ENCODE assay signal across 15 mouse cellular contexts in genomic region chr5:140171710-140172109, GRCm38 (mm10).
"Had no signal": no experiment of that assay in that cellular context is flagged by ENCODE, and none has a peak within 500 bp of the region (broad histone marks: within the 10 kb centered on the region; RNA-seq: fewer than 3 reads in every experiment).

No protein-coding gene starts in this region.

- H3K9ac ChIP-seq: neural tube, embryonic 15.5 days; stomach, embryonic 15.5 days had no signal

- H3K4me2 ChIP-seq: neural tube, embryonic 15.5 days; stomach, embryonic 15.5 days had no signal

- H3K4me1 ChIP-seq: stomach, embryonic 15.5 days had no signal

- H3K4me3 ChIP-seq: neural tube, embryonic 15.5 days; stomach, embryonic 15.5 days had no signal

- H3K27ac ChIP-seq: neural tube, embryonic 15.5 days; stomach, embryonic 15.5 days; stomach, postnatal 0 days had no signal

- H3K27me3 ChIP-seq: neural tube, embryonic 15.5 days; stomach, embryonic 15.5 days had no signal

- H3K9me3 ChIP-seq: neural tube, embryonic 15.5 days; stomach, embryonic 15.5 days had no signal

- DNase-seq: retina, postnatal 1 day; right cerebral cortex, adult 18-20 months; right cerebral cortex, postnatal 14 days; right cerebral cortex, postnatal 25 days; right cerebral cortex, postnatal 4 days; spleen, adult 18-20 months; thymus, adult 18-20 months; thymus, adult 2 months; thymus, postnatal 14 days; thymus, postnatal 25 days; thymus, postnatal 36 days; thymus, postnatal 4 days had no signal

- H3K36me3 ChIP-seq: neural tube, embryonic 15.5 days; stomach, embryonic 15.5 days had no signal
